Mouse (Mus musculus) T-helper 1 cell (primary cell): Measurements from ENCODE around the gene Dnajc16.

Experiments
- in situ Hi-C: fragments of 300-600 bp; cut with MboI, MseI; formaldehyde crosslinking; loops from one replicate; pipeline ENCODE4 v1.15.1; 2025; ENCODE audit warnings: high pct_unique_total_duplicates

Dnajc16 gene

DNA sequence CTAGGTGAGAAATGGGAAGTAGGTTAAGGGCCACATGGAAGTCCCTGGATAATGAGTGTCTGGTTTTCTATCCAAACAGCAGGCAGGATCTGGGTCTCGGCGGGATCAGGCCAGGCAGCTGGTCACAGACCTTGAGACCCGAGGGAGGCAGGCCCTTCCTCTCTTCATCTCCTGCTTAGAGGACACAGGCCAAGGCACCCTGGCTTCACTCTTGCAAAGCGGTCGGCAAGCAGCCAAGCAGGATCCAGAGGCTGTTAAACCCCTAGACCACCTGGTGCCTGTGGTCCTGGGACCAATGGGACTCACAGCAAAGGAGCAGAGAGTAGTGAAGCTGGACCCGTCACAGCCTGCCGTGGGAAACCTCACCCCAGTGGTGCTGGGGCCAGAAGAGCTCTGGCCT is 5.6 kb upstream of the Dnajc16 start:
- in situ Hi-C loops = loop anchor here (25.0 kb wide), 1 partner anchor 1616 kb away; the partner anchor contains the start of gene Pramef8

DNA sequence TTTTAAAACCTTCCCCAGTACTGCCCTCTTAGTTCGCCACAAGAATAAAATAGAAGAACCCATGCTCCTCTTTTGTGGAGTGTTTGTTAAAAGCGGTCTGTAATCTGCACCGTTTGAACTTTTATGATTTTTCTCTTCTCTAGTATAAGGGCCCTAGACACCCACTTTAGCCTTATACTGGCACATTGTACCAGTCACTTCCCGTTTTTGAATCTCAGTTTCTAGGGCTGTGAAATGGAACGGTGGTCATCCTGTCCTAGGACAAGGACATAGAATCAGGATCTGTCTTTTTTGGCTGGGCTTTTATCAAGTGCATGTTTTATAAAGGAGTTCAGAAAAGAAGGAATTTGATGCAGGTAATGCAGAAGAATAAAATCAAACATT is 3.4 kb upstream of the Dnajc16 start:
- in situ Hi-C loops = loop anchor here (5.0 to 25.0 kb wide), 2 partner anchors 57 to 1618 kb away; partner anchors contain the start of gene Pramef8

DNA sequence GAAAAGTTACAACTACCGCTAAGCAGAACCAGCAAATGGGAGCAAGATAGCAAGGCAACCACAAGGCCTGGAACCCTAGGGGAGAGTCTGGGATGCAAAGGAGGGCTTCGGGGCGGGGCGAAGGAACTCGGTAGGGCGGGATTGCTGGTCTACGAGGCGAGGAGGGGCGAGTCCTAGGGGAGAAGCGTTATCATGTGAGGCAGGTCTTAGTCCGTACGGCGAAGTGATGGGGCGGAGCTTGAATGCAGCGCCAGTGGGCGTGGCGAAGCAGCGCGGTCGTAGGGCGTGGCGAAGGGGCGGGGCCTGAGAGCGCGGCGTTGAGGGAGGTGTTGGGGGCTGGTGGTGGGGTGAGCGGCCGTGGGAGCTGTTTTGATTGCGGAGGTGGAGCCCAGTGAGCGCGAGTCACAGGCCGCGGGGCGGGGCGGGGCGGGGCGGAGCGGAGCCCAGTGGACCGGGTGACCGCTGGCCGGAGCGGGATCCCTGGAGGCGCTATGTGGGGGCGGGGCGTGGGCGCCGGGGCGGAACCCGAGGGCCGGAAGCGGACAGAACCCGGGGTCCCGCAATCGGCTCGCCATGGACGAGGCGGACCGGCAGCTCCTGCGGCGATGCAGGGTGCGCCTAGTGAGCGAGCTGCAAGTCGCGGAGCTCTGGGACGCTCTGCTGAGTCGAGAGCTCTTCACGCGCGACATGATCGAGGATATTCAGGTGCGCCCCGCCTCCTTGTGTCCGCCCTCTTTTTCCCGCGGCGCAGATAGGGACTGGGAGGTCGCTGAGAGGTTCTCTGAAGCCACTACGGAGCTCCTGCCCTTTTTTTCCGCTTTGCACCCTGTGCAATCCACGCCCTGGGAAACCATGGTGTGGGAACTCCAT is 2.8 kb upstream of the Dnajc16 start, which contains the start of gene Casp9:
Gene Casp9 (plus strand): TSS at position 331 of the 870 bp plus-strand sequence.
- in situ Hi-C loops = loop anchor here (5.0 to 25.0 kb wide), 2 partner anchors 56 to 1619 kb away; partner anchors contain the start of gene Pramef8

DNA sequence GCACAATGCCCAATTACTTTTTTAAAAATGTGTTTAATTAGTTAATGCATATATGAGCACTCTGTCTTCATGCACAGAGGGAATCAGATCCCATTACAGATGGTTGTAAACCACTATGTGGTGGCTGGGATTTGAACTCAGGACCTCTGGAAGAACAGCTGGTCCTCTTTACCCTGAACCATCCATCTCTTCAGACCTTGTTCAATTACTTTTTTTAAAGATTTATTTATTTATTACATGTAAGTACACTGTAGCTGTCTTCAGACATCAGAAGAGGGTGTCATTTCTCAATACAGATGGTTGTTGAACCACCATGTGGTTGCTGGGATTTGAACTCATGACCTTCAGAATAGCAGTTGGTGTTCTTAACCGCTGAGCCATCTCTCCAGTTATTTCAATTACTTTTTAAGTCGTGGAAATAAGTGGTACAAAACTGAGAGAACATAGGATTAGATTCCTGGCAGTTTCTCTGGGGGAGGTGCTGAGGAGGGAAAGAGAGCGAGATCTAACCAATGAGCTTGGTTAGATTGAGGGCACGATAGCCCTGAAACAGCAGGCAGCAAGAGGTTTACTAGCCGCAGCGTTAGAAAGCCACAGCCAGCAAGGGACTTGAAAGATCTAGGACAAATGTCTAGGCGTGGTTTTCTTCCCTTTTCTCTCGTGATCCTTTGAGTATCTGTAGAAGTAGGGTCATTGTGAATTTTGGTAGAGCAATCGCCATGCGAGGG is 2.0 kb upstream of the Dnajc16 start:
- in situ Hi-C loops = loop anchor here (5.0 to 25.0 kb wide), 2 partner anchors 55 to 1620 kb away; partner anchors contain the start of gene Pramef8

DNA sequence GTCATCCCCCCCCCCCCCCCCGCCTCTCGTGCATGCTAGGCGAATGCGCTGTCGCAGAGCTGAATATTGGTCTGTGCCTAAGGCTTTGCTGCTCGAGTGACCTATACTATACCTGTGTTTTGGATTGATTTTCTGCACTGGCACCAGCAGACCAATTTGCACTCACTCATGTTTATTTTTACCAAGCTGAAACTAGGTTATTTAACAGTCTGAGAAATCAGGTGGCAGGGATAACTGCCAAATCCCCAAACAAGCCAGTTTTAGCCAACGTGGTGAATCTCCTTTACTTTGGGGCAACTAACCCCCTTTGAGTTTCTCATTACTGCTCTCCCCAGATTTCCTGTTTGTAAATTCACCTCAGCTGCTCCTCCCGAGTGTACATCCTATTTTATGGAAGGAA is 1.2 kb upstream of the Dnajc16 start:
- in situ Hi-C loops = loop anchor here (5.0 to 25.0 kb wide), 2 partner anchors 55 to 1620 kb away; partner anchors contain the start of gene Pramef8

DNA sequence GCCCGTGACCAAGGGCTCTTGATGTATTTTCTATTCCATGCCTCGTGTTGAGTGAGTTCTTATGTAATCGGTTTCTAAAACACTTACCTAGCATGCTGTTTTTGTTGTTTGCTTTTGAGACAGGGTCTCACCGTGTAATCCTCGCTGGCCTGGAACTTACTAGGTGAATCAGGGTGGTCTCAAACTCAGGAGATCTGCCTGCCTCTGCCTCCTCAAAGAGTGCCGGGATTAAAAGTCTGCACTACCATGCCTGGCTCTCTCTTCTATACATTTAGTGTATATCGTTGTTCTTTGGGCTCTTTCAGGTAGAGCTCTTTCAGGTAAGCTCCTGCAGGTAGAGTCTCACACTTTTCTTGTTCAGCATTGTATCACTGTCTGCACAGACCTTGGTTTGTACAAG is 755 bp upstream of the Dnajc16 start:
- in situ Hi-C loops = loop anchor here (5.0 to 25.0 kb wide), 2 partner anchors 54 to 1621 kb away; partner anchors contain the start of gene Pramef8

DNA sequence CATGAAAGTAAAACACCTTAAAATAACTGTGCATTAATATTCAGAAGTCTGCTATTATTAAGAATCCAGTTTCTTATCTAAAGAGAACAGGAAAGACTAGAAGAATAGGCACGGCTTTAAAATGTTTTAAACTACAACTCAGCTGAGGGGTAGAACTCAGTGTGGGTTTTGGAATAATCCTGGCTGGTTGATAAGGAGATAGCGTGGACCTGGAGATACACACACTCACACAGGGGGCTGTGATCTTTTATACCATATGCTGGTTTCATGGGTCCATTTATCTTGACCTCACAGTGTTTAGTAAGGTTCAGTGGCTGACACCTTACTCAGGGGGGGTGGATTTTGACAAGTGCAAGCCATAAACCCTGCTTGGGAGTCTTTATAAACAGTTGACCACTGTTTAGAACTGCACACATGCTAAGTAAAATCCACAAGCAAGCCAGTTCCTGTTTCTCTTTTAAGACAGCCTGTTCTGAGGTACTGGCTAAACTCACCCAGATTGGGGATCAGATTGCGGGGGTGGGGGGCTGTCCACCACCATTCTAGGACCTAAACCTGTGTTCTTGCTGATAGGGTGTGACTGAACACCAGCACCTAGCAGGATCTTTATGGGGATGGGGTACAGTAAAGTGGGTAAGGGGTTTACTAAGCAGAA is 1.0 kb downstream of the Dnajc16 start:
- in situ Hi-C loops = loop anchor here (5.0 to 25.0 kb wide), 2 partner anchors 52 to 1623 kb away; partner anchors contain the start of gene Pramef8

DNA sequence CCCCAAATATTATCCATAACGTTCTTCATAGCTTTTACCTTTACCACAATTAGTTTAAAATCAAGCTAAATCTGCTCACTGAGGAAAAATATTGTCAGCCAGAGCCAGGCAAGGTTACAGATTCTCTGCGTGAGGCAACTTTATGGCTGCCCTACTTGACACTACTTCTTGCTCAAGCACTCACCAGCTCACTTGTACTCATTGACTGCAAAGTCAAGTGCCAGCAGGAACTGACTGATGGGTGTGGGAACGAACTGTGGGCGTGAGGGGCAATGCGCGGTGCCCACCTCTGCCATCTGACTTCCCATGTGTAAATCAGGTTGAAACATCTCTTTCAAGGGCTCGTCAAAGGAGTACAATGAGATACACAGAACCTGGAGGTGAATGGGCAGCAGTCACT is 3.3 kb downstream of the Dnajc16 start:
- in situ Hi-C loops = loop anchor here (25.0 kb wide), 1 partner anchor 1625 kb away; the partner anchor contains the start of gene Pramef8

DNA sequence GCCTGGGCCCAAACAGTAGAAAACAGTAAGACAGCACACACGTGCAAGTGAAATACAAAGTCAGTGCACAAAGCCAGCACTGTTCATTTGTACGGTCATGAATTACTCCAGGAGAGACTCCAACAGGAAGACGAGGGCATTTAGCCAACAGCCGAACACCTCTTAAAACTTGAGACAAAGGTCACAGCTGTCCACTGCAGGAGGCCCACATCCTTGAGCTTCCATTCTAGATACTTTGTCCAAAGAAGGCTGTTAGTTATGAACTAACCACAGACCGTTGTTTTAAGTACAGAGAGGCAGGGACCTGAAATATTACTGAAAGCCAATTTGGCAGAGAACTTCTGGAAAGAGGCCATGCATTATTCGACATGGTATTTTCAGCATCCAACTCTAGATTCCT is 3.7 kb downstream of the Dnajc16 start:
- in situ Hi-C loops = loop anchor here (25.0 kb wide), 1 partner anchor 1625 kb away; the partner anchor contains the start of gene Pramef8

DNA sequence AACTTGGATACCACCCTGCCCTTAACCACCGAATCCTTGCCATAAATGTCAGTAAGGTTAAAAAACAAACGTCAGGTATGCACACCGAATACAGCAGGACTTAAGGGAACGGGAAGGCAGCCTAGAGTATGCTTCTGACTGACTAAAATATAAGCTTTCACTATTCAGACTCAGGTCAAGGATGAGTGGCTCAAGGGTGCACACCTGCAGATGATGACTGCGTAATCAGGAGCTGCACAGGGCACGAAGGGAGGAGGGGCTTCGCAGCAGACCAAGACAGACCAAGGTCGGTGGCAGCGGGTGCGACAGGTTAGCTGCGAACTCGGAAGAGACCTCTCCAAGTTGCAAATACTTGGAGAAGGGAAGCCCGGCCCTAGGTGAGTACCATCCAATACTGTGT is 4.6 kb downstream of the Dnajc16 start:
- in situ Hi-C loops = loop anchor here (25.0 kb wide), 1 partner anchor 1626 kb away; the partner anchor contains the start of gene Pramef8

DNA sequence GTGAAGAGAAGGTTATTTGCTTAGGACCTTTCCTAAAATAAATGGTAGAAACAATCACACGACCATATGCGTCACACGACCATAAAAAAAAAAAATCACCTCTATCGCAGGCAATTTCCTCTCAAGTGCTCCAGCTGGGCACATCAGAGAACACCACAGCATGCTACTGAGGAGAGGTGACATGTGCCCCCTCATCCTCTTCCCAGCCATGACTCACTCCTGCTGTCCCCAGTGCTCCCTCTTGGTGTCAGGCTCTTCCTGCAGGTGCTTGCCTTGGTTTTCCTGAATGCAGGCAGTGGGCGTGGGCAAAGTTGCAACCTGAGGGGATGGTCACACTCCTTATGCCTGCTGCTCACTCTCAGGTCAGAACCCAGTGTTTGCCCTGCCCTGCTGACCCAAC is 5.9 kb downstream of the Dnajc16 start:
- in situ Hi-C loops = loop anchor here (25.0 kb wide), 1 partner anchor 1627 kb away; the partner anchor contains the start of gene Pramef8

DNA sequence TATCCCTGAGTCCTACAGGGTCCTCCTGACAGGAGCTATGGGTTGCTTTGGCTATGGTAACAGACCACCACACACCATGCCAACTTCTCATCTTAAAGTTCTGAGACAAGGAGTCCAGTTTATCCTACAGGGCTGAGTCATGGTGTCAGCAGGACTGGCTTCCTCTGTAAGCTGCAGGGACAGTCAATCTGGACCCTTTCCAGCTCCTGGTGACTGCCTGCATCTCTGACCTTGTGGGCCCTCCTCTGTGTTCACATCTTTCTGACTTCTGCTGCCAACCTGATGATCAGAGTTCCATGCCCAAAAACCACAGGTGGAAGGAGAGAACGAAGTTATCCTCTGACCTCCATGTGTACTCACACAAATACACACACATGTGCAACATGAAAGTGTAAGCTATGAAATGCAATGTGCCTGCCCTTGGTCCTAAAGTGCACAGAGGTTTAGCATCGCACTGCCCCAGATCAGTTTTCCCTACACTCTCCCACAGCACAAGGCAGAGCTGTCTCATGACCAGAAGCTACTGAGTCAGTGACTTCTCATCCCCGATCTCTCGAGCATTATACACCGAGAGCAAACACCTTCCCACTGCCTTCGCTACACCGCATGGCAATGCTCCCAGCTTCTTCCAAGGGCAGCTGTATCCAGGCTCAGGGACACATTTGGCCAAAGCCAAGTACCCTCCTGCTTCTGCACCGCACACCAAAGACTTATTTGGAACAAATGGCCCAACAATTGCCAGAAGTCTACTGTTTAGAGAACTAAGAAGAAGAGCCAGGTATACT is 9.3 kb downstream of the Dnajc16 start:
- in situ Hi-C loops = loop anchor here (25.0 kb wide), 1 partner anchor 1631 kb away; the partner anchor contains the start of gene Pramef8

DNA sequence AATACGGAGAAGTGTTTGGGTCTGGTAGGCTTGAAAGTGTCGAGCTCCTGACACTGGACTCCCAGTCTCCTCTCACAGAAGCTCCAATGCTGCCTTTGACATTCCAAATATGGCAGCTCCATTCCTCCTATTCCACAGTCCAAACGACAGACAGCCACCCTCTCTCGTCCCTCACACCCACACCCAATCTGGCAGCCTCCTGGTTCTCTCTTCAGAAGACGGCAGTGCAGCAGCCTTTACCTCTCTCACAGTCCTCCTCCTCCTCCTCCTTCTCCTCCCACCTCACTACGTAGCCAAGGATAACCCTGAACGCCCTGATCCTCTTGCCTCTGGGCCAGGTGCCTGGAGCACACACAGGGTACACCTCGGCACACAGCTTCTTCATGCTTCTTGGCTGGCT is 10.9 kb downstream of the Dnajc16 start:
- in situ Hi-C loops = loop anchor here (25.0 kb wide), 1 partner anchor 1632 kb away; the partner anchor contains the start of gene Pramef8

DNA sequence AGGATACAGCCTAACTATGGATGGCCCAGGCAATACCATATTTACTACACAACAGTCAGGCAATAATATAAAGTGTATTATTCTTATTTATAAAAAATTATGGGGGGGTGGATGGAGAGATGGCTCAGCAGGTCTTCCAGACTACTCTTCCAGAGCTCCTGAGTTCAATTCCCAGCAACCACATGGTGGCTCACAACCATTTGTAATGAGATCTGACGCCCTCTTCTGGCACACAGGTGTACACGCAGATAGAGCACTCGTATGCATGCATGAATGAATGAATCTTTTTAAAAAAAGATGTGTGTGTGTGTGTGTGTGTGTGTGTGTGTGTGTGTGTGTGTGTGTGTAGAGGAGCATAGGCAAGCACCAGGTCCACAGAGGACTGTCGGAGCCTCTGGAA is 17.7 kb downstream of the Dnajc16 start:
- in situ Hi-C loops = loop anchor here (5.0 kb wide), 1 partner anchor 91 kb away; no protein-coding TSS in a partner anchor

DNA sequence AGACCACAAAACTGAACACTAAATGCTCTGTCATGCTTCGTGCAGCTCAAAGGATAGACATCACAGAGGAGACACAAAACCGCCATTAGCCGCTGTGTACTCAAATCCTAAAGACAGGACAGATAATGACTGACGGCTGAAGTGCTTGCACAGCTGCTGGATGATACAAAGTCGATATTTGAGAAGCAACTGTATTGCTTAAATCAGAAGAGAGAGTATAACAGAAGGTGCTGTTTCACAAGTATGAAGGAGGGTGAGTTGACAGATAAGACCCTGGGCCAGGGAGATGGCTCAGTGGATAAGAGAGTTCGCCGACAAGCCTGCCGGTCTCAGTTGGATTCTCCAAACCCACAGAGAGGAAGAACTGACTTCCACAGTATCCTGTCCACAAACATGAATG is 18.9 kb downstream of the Dnajc16 start:
- in situ Hi-C loops = loop anchor here (5.0 kb wide), 1 partner anchor 90 kb away; no protein-coding TSS in a partner anchor

DNA sequence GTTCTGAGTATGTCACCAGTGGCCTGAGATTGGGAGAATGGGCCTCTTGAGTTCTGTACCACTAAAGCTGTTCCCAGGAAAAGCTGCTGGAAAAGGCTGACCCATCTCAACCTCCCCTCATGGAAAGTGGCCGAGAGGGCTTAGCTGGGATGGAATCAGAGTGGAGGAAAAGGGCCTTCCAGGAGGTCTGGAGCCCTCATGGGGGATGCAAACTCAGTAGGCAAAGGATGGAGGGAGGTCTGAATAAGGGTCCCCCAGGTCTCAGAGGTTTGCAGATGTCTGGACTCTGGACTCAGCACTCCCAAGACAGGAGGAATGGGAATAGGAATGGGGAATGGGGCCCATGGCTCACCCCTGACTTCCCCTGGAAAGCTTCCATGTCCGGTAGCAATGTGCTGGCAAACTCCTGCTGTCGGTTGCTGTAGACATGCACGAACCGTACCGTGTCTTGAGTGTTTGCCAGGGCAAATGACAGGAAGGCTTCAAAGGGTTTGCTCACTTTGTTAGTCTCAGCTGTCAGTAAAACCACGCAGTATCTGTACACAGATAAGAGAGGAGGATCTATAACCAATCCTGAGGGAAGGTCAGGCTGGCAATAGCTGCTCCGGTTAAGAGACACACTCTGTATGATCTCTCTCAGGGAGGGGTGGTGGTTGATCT is 21.1 kb downstream of the Dnajc16 start:
- in situ Hi-C loops = loop anchor here (5.0 kb wide), 1 partner anchor 87 kb away; no protein-coding TSS in a partner anchor

DNA sequence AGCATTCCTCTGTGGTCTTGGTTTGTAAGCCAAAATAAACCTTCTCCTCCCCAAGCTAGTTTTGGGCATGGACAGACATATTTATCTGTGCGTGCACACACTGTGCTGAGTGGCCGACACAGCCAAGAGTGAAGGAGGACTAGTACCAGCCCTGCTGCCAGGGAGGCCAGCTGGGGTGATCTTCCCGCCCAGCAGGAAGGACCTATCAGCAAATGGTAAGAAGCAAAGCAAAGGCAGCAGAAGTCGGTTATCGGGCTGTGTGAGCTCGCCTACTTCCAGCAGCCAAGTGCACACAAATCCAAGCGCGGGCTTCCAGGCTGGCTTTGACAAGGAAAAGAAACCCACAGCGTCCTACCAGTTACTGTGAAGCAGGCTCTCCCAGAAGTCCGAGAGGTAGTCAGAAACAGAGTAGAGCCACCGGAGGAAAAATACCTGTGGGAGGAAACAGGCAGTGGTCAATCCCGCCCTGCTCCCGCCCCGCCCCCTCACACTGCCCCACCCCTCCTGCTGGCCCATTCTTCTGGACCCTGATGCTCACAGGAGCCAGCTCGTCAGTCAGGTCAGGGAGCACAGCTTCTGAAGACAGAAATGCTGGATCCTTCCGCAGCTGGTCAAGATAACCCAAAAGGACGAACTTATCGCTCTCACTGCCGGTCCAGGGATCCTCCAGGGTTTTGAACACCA is 23.2 kb downstream of the Dnajc16 start:
- in situ Hi-C loops = no loop called here

DNA sequence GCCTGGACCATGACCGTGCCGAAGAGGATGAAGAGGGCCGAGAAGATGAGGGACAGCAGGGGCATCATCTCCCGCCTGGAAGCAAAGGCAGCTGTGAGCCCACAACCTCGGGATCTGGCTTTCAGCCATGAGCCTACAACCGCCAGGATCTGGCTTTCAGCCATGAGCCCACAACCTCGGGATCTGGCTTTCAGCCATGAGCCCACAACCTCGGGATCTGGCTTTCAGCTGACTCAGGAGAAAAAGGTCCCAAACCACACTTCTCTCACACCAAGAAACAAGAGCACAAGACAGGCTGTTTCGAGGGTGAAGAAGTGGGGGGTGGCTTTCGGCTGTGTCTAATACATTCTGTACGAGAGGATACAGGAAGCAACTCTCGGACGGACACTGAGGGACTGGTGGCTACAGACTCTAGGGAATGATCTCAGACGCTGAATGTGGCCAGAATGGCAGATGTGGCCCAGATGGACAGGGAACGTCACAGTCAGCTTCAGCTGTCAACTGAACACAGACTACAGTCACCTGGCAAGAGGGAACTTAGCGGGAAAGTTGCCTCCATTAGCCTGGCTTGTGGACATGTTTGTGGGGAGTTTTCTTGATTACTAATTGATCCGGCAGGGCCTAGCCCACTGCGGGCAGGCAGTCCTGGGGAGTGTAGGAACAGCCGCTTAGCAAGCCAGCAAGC is 23.9 kb downstream of the Dnajc16 start:
- in situ Hi-C loops = no loop called here
